9 mouse cellular contexts compared by ENCODE assay signal in the genomic region with DNA sequence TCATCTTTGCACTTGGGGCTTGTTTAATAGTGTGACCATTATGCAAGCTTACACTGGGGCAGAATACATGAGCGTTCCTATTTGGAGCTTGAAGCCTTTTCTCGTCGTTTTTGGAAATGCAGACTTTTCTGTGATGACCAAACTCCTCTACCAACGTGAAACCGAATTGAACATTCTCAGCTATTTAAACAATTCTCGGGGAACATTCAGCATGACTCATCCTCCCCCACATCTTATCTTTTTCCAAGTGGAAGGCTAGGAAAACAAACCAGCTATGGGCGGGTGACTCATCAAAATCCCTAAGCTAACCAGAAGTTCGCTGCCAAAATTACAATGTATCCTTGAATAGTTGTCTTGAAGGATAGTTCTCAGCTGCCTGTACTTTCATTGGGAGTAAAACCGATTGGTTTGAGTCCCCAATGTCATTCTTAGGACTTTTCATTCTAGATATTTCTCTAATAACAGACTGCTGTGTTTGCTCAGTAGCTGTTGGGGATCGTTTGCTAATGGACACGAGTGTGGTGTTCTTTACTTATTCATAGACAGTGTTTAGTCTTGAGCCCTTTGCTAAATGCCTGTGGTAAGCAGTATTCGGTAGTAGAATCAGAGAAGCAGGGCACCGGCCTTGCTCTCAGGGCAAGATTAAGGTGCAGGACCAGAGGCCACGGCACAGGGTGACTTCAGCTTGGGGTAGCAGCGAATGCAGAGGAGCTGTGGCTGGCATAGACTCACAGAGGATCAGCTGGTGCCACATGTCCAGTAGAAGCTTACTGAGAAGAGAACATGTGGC. TPM values are rescaled to one million over a fixed set of nuclear protein-coding genes. Genes with fewer than 3 reads are reported as not detected.
DNase-seq lines count a peak whose midpoint lies in the region; ATAC-seq and TF ChIP-seq lines count a peak whose summit lies in the region.
"Had no signal": no experiment of that assay in that cellular context is flagged by ENCODE, and none has a peak within 500 bp of the region (broad histone marks: within the 10 kb centered on the region; RNA-seq: fewer than 3 reads in every experiment).

No protein-coding gene starts in this region.

- no peaks in the 10 kb centered on the region for H3K9me3 ChIP-seq in lung, postnatal 0 days (ENCODE audit: low read length)
- H3K9me3 ChIP-seq in hindbrain, embryonic 12.5 days (replicated peaks), result no peaks in the 10 kb centered on the region

- H3K9ac ChIP-seq in lung, postnatal 0 days (replicated peaks; ENCODE audit: low read depth), result no peak overlapping the region
- H3K9ac ChIP-seq in hindbrain, embryonic 12.5 days, result no peak overlapping the region

- H3K27me3 ChIP-seq in lung, postnatal 0 days (replicated peaks; ENCODE audit: insufficient read depth, low read length), result no peaks in the 10 kb centered on the region
- no peaks in the 10 kb centered on the region for H3K27me3 ChIP-seq in thymus, adult 2 months (ENCODE audit: control insufficient read depth, insufficient read depth, low read length)
- no peaks in the 10 kb centered on the region for H3K27me3 ChIP-seq in hindbrain, embryonic 12.5 days

- no peak overlapping the region for H3K4me2 ChIP-seq in lung, postnatal 0 days (replicated peaks; ENCODE audit: low read depth, low read length)
- H3K4me2 ChIP-seq in hindbrain, embryonic 12.5 days (replicated peaks), result no peak overlapping the region

- peak; percentile 72 for TF ChIP-seq EP300 in lung, postnatal 0 days (IDR thresholded peaks at IDR 0.05)

- ATAC-seq in lung, postnatal 0 days, result peak; percentile 59
- ATAC-seq in hindbrain, embryonic 12.5 days (ENCODE audit: low FRiP score), result no peak

- intact Hi-C loops in left cerebral cortex, adult 2 months (cut with DNase I), result no loop called here

- TF ChIP-seq POLR2A in thymus, adult 2 months (IDR thresholded peaks at IDR 0.05; ENCODE audit: control insufficient read depth, extremely low read depth, insufficient read depth, low read length, poor library complexity), result no peak

- TF ChIP-seq CTCF in lung, postnatal 0 days (IDR thresholded peaks at IDR 0.05), result no peak
- TF ChIP-seq CTCF in left cerebral cortex, adult 2 months (IDR thresholded peaks at IDR 0.05), result no peak
- no peak for TF ChIP-seq CTCF in thymus, adult 2 months (IDR thresholded peaks at IDR 0.05; ENCODE audit: borderline replicate concordance, control insufficient read depth, extremely low read depth, insufficient read depth, low read length, poor library complexity)

- H3K4me1 ChIP-seq in lung, postnatal 0 days (ENCODE audit: insufficient read depth, low read depth, low read length), result no peaks in the 10 kb centered on the region
- H3K4me1 ChIP-seq in thymus, adult 2 months (replicated peaks; ENCODE audit: control insufficient read depth, insufficient read depth, low read length), result no peaks in the 10 kb centered on the region
- H3K4me1 ChIP-seq in hindbrain, embryonic 12.5 days, result no peaks in the 10 kb centered on the region

- peak; percentile 77 for DNase-seq in lung, postnatal 0 days (ENCODE audit: low spot score)
- DNase-seq in lung, postnatal 10 days, result no peak
- DNase-seq in MN1 (ENCODE audit: low spot score), result peak; percentile 26
- peak; percentile 21 for DNase-seq in adrenal gland, postnatal 25 days
- DNase-seq in left cerebral cortex, adult 2 months (ENCODE audit: extremely low spot score in 1 of 2, low spot score in 2 of 2), result peak in 1 of 2 experiments; percentile 61
- no peak for DNase-seq in thymus, adult 2 months
- DNase-seq in cerebellum, adult 8-10 months, result no peak
- DNase-seq: kidney, postnatal 25 days had no signal

- no peaks in the 10 kb centered on the region for H3K36me3 ChIP-seq in lung, postnatal 0 days (ENCODE audit: insufficient read depth, low read length)
- no peaks in the 10 kb centered on the region; the same call in 1 of the 2 replicates for H3K36me3 ChIP-seq in thymus, adult 2 months (ENCODE audit: control insufficient read depth, insufficient read depth, low read length)
- peaks cover 34% of the 10 kb centered on the region for H3K36me3 ChIP-seq in hindbrain, embryonic 12.5 days

- H3K4me3 ChIP-seq in lung, postnatal 0 days (ENCODE audit: low read depth, low read length), result no peak overlapping the region
- H3K4me3 ChIP-seq in left cerebral cortex, adult 2 months, result no peak overlapping the region
- no peak overlapping the region for H3K4me3 ChIP-seq in thymus, adult 2 months (ENCODE audit: control insufficient read depth, insufficient read depth, low read length)
- H3K4me3 ChIP-seq in hindbrain, embryonic 12.5 days, result no peak overlapping the region

- no peak overlapping the region for H3K27ac ChIP-seq in lung, postnatal 0 days (ENCODE audit: low read length)
- peak overlapping the region; percentile 91 for H3K27ac ChIP-seq in left cerebral cortex, adult 2 months
- H3K27ac ChIP-seq in thymus, adult 2 months (ENCODE audit: control insufficient read depth, insufficient read depth, low read length), result no peak overlapping the region
- no peak overlapping the region for H3K27ac ChIP-seq in hindbrain, embryonic 12.5 days

- WGBS in lung, postnatal 0 days, result 60% methylated on average over 15 of the region's 15 CpGs
- 92% methylated on average over 15 of the region's 15 CpGs for WGBS in thymus, adult 2 months
- WGBS in hindbrain, embryonic 12.5 days, result 91% methylated on average over 15 of the region's 15 CpGs

RNA-seq across cellular contexts. Expression of a gene that starts 29.6 kb away (rescaled TPM):
- polyA plus RNA-seq in lung, postnatal 0 days (2015; fragmentation: Nextera tagmentation; extraction: Ambion mirVana), result 18.9 and 19.1 TPM in 2 replicates
- total RNA-seq in adrenal gland, postnatal 25 days (2021), result 58.9 and 62.7 TPM in 2 replicates
- 10 to 100 TPM; 44.6 to 46.4 TPM for total RNA-seq in left cerebral cortex, adult 2 months (2021)
- polyA plus RNA-seq in thymus, adult 2 months (2012; rRNA removed), result 16.2 and 19.0 TPM in 2 replicates
- 71.1 and 72.6 TPM in 2 replicates for polyA plus RNA-seq in hindbrain, embryonic 12.5 days (2016; fragmentation: Nextera tagmentation; extraction: Ambion mirVana)

RNA-seq across cellular contexts. Expression of a gene that starts 45.7 kb away (rescaled TPM):
- 0.13 and 0.18 TPM in 2 replicates for polyA plus RNA-seq in lung, postnatal 0 days (2015; fragmentation: Nextera tagmentation; extraction: Ambion mirVana)
- not detected in 2 replicates for total RNA-seq in adrenal gland, postnatal 25 days (2021)
- total RNA-seq in left cerebral cortex, adult 2 months (2021), result 10 to 100 TPM; 30.0 to 34.8 TPM
- 0.04 TPM in 1 of 2 replicates, not detected in the other for polyA plus RNA-seq in thymus, adult 2 months (2012; rRNA removed)
- 1.4 and 1.9 TPM in 2 replicates for polyA plus RNA-seq in hindbrain, embryonic 12.5 days (2016; fragmentation: Nextera tagmentation; extraction: Ambion mirVana)

Comparison
In these comparisons a context has a peak if more than half of its experiments do, and no peak if none do; other contexts are left out.
1. DNase-seq: peak in lung, postnatal 0 days (single experiment), MN1 (single experiment) and adrenal gland, postnatal 25 days (single experiment); none in lung, postnatal 10 days (single experiment), thymus, adult 2 months (single experiment) and cerebellum, adult 8-10 months (single experiment).